Mouse (Mus musculus): ENCODE measurements around the gene Huwe1. TPM values are rescaled to one million over a fixed set of nuclear protein-coding genes. Genes with fewer than 3 reads are reported as not detected.

Gene Huwe1
- total RNA-seq (2021): 100 to 1,000 TPM; 263 to 269 TPM

GRCm38 (mm10) chrX:151800701-151801511, at the start of gene Huwe1:
Gene Huwe1, plus strand, starts transcription at chrX:151800807.
- intact Hi-C loops (cut with DNase I): loop anchor here (5.0 to 10.0 kb wide), 2 partner anchors 164 to 196 kb away; no protein-coding TSS in a partner anchor
- DNase-seq (ENCODE audit: low spot score in 2 of 2): peak; percentile 64 to 76

GRCm38 (mm10) chrX:151780348-151780747, 20.3 kb upstream of the Huwe1 start:
- intact Hi-C loops (cut with DNase I): no loop called here

DNA sequence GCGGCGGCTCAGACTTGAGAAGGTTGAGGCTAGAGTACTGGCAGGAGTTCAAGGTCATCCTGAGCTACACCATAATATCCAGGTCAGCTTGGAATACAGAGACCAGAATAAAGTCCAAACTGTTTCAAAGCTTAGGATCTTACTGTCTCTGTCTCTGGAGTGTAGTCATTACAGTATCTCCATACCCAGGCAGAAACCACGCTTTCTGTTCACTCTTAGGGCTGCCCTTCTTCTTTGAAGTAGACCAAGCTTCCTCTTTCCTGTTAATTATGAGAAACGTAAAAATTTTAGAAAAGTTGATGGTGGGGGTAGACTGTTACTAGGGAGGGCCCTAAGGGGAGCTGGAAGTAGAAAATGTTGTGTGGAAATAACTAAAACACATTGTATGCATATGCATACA, 17.7 kb upstream of the Huwe1 start:
- DNase-seq (ENCODE audit: low spot score in 2 of 2): no peak
- intact Hi-C loops (cut with DNase I): no loop called here

More at GRCm38 (mm10) chrX:151780348-151780747, 20.3 kb upstream of the Huwe1 start:
- DNase-seq (ENCODE audit: low spot score in 2 of 2): no peak

GRCm38 (mm10) chrX:151792766-151793165, 7.8 kb upstream of the Huwe1 start:
- intact Hi-C loops (cut with DNase I): no loop called here

DNA sequence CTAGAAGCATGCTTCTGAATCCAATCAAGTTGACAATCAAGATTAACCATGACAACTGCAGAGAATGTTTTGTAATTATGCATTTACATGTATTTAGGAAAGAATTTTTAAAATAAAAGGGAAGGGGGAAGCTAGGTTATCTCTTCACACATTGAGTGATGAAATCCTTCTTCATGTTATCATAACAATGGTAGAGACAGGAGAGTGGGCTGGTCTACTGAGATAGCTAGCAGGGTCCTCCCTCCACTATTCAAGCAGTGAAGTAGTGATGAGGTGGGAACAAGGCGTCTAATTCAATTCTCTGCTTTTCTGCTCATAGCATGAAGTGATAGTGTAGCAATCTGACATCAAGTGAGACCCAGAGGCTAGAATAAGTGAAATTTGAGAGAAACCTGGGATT, 2.6 kb upstream of the Huwe1 start:
- intact Hi-C loops (cut with DNase I): no loop called here
- no peak for DNase-seq (ENCODE audit: low spot score in 2 of 2)

More at GRCm38 (mm10) chrX:151792766-151793165, 7.8 kb upstream of the Huwe1 start:
- DNase-seq (ENCODE audit: low spot score in 2 of 2): no peak

DNA sequence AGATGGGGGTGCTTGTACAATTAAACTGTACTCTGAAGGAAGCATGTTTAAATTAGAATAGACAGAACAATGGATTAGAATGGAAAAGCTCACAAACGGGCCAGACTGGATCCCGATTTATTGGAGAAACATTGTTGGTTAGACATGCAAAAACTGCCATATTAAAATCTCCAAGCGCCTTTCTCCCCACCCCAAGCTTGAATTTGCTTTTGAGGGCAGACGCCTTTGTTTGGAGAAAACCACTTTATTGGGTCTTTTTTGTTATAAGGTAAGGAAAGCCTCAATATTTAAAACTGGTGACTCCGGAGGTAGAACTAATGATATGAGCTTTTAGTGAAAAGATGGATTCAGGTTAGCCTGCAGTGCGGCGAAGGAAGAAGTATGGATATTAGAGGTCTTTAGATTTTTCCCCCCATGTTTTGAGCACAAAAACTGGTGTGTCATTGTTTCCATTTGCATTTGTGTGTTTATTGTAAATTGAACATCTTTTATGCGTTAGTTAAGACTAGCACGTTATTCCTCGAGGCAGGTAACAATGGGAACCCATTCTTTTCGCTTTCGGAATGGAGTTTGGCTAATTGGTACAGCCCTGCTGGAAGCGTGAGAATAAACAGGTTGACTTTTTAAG, 1.8 kb downstream of the Huwe1 start:
- intact Hi-C loops (cut with DNase I): loop anchor here (5.0 to 10.0 kb wide), 2 partner anchors 165 to 198 kb away; no protein-coding TSS in a partner anchor
- DNase-seq (ENCODE audit: low spot score in 2 of 2): peak in 1 of 2 experiments; percentile 2

GRCm38 (mm10) chrX:151802956-151803776, 2.6 kb downstream of the Huwe1 start:
- intact Hi-C loops (cut with DNase I): loop anchor here (1.0 to 10.0 kb wide), 3 partner anchors 166 to 283 kb away; partner anchors contain the start of gene Phf8
- peak; percentile 93 to 98 for DNase-seq (ENCODE audit: low spot score in 2 of 2)

GRCm38 (mm10) chrX:151803777-151804101, 3.1 kb downstream of the Huwe1 start:
- DNase-seq (ENCODE audit: low spot score in 2 of 2): peak; percentile 42 to 49
- intact Hi-C loops (cut with DNase I): loop anchor here (1.0 to 10.0 kb wide), 3 partner anchors 166 to 283 kb away; partner anchors contain the start of gene Phf8

GRCm38 (mm10) chrX:151804388-151804787, 3.8 kb downstream of the Huwe1 start:
- intact Hi-C loops (cut with DNase I): loop anchor here (5.0 to 10.0 kb wide), 2 partner anchors 167 to 200 kb away; no protein-coding TSS in a partner anchor
- DNase-seq (ENCODE audit: low spot score in 2 of 2): no peak

GRCm38 (mm10) chrX:151811481-151811880, 10.9 kb downstream of the Huwe1 start:
- no peak for DNase-seq (ENCODE audit: low spot score in 2 of 2)
- intact Hi-C loops (cut with DNase I): no loop called here

GRCm38 (mm10) chrX:151813656-151814055, 13.0 kb downstream of the Huwe1 start:
- intact Hi-C loops (cut with DNase I): no loop called here
- DNase-seq (ENCODE audit: low spot score in 2 of 2): no peak

- intact Hi-C loops (cut with DNase I): no loop called here
- no peak for DNase-seq (ENCODE audit: low spot score in 2 of 2)
Observed at GRCm38 (mm10) chrX:151817712-151818111, 17.1 kb downstream of the Huwe1 start.

GRCm38 (mm10) chrX:151828971-151829370, 28.4 kb downstream of the Huwe1 start:
- no peak for DNase-seq (ENCODE audit: low spot score in 2 of 2)
- intact Hi-C loops (cut with DNase I): no loop called here

DNA sequence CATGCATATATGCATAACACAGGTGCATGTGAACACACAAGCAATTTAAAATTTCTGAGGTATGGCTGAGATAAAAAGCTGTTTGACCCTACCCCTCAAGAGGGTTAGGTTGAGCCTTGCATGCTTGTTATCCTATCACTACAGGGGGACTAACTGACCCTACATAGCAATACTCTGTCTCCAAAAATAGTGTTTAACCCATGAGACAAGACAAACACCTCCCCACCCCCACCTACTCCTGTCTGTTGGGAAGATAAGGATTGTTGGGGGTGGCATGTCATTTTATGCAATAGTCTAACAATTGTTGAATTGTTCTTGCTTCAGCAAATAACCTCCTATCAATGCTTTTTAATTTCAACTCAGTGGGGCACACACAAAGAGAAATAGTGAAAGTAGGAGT, 30.7 kb downstream of the Huwe1 start:
- no peak for DNase-seq (ENCODE audit: low spot score in 2 of 2)
- intact Hi-C loops (cut with DNase I): no loop called here

GRCm38 (mm10) chrX:151832982-151833381, 32.4 kb downstream of the Huwe1 start:
- DNase-seq (ENCODE audit: low spot score in 2 of 2): no peak
- intact Hi-C loops (cut with DNase I): no loop called here

- DNase-seq (ENCODE audit: low spot score in 2 of 2): no peak
- intact Hi-C loops (cut with DNase I): no loop called here
Observed at GRCm38 (mm10) chrX:151859436-151859835, 58.8 kb downstream of the Huwe1 start.

DNA sequence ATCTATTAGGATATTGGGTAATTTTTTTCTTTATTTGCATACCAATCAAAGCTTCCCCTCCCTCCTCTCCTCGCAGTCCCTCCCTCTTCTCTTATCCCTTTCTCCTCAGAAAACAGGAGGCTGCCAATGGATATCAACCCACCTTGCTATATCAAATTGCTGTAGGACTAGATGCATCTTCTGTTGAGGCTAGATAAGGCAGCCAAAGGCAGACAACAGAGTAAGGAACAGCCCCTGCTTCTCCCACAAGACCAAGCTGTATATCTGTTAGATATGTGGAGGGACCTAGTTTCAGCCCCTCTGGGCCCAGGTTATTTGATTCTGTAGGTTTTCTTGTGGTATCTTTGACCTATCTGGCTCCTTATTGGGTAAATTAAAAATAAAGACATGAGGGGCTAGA, 110.1 kb downstream of the Huwe1 start:
- intact Hi-C loops (cut with DNase I): loop anchor here (5.0 to 10.0 kb wide), 2 partner anchors 43 to 344 kb away; no protein-coding TSS in a partner anchor
- DNase-seq (ENCODE audit: low spot score in 2 of 2): no peak

GRCm38 (mm10) chrX:151912267-151912666, 111.7 kb downstream of the Huwe1 start:
- intact Hi-C loops (cut with DNase I): loop anchor here (5.0 to 10.0 kb wide), 2 partner anchors 45 to 343 kb away; no protein-coding TSS in a partner anchor
- DNase-seq (ENCODE audit: low spot score in 2 of 2): no peak

DNA sequence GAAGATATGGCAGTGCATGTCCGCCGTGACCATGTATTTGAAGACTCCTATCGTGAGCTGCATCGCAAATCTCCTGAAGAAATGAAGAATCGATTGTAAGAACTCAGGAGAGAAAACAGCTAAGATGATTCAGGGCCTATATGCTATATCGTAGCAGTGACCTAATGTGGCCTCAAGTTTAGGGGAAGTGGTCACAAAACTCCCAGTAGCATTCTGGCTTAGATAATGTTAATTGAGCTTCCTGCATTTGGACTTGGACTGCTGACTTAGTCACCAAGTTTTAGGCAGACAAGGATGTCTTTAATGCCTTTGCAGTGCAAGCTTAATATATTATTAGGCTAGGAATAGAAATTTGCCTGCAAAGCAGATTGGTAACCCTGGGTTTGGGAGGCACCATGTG, 128.8 kb downstream of the Huwe1 start:
- intact Hi-C loops (cut with DNase I): no loop called here
- no peak for DNase-seq (ENCODE audit: low spot score in 2 of 2)

DNA sequence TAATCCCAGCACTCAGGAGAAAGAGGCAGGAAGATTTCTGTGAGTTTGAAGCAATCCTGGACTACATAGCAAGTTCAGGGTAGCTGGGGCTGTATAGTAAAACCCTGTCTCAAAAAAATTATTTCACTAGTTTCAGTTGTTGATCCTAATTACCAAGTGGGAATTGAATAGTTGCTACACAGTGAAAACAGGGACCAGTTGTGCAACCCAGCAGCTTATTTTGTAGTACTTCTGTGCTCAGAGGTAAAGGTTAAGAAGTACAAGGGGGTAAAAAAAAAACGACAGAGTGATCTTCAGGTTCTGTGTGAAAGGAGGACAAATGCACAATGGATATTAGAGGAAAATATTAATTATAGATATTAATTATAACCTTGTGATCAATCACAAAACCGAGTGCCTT, 138.2 kb downstream of the Huwe1 start:
- intact Hi-C loops (cut with DNase I): no loop called here
- DNase-seq (ENCODE audit: low spot score in 2 of 2): no peak

Measured in left cerebral cortex, postnatal 25 days (tissue).